Mouse (Mus musculus): ENCODE measurements around the gene Clca3a1.

Clca3a1 gene

DNA sequence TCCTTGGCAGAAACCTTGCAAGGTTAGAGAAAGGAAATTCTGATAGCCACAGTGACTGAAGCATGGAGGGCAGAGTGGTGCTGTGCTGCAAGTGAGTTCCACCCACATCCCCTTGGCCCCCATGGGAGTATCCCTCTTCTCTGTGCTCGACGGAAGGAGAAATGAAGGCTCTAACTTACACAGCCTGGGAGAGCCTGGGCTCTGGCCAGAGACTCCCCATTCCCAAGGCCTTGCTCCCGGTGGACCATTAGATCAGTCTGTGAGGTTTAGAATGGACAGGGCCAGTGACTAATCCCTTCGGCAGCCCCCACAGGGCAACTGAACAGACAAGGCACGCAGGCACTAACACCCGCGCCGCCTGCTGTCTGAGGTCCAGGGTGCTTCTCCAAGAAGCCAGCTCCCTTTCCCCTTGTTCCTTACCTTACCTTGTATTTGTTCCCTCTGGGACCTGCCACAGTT, 81.0 kb downstream of the Clca3a1 start:
- DNase-seq (ENCODE audit: low read depth), result no peak
